Mouse (Mus musculus) hindbrain, embryonic 14.5 days (tissue): ENCODE results near the gene Igsf6. TPM values are rescaled to one million over a fixed set of nuclear protein-coding genes. Genes with fewer than 3 reads are reported as not detected.

Experiments used
- ATAC-seq: fragments of 200-750 bp; cut with Nextera tagmentation; 2 replicates; pipeline ENCODE4 v1.8.0; 2017; ENCODE audit warnings: moderate number of reproducible peaks, mild to moderate bottlenecking, moderate TSS enrichment, moderate library complexity; ENCODE audit not compliant: low FRiP score
- DNase-seq: peaks from one replicate; pipeline ENCODE4 v3.0.0-alpha.2; 2015; ENCODE audit warnings: low spot score
- H3K27ac ChIP-seq: fragments of 300-500 bp; sonication (generic); 2 replicates; pipeline ENCODE4 v1.5.1; 2014; ENCODE audit warnings: mild to moderate bottlenecking, moderate library complexity
- H3K27me3 ChIP-seq: fragments of 300-500 bp; sonication (generic); 2 replicates; pipeline ENCODE4 v1.6.1; 2014; ENCODE audit warnings: mild to moderate bottlenecking, low read length, mixed read lengths; ENCODE audit not compliant: control insufficient read depth, insufficient read depth
- H3K36me3 ChIP-seq: fragments of 300-500 bp; sonication (generic); replicated peaks from 2 replicates; pipeline ENCODE4 v1.6.1; 2014; ENCODE audit not compliant: control insufficient read depth, insufficient read depth
- H3K4me1 ChIP-seq: fragments of 300-500 bp; sonication (generic); replicated peaks from 2 replicates; pipeline ENCODE4 v1.6.1; 2014; ENCODE audit warnings: antibody characterized with exemption, low read length, mixed read lengths; ENCODE audit not compliant: control insufficient read depth, insufficient read depth
- H3K4me2 ChIP-seq: fragments of 300-500 bp; sonication (generic); replicated peaks from 2 replicates; pipeline ENCODE4 v1.6.1; 2014; ENCODE audit warnings: mild to moderate bottlenecking, moderate library complexity
- H3K4me3 ChIP-seq: fragments of 300-500 bp; sonication (generic); replicated peaks from 2 replicates; pipeline ENCODE4 v1.5.1; 2014; ENCODE audit warnings: mild to moderate bottlenecking, low read length
- H3K9ac ChIP-seq: fragments of 300-500 bp; sonication (generic); 2 replicates; pipeline ENCODE4 v1.6.1; 2014
- H3K9me3 ChIP-seq: fragments of 300-500 bp; sonication (generic); 2 replicates; pipeline ENCODE4 v1.6.1; 2016; ENCODE audit warnings: low read length; ENCODE audit not compliant: control insufficient read depth
- WGBS: fragments of 180-500 bp; shearing (Covaris S2); extraction: QIAGEN DNeasy Blood & Tissue Kit; methylation state at CpG from one replicate; pipeline ENCODE4 v1.1.7; 2014; 5-methylcytosine and 5-hydroxymethylcytosine counted together
- polyA plus RNA-seq: library from polyadenylated mRNA; unstranded; fragments of >200 nt; fragmentation: Nextera tagmentation; extraction: Ambion mirVana; gene quantifications from 2 replicates; pipeline ENCODE4 v1.2.1, GENCODE M21; 2014

The Igsf6 gene
- polyA plus RNA-seq, 1 experiment from 2014 or later = 1.5 TPM

DNA sequence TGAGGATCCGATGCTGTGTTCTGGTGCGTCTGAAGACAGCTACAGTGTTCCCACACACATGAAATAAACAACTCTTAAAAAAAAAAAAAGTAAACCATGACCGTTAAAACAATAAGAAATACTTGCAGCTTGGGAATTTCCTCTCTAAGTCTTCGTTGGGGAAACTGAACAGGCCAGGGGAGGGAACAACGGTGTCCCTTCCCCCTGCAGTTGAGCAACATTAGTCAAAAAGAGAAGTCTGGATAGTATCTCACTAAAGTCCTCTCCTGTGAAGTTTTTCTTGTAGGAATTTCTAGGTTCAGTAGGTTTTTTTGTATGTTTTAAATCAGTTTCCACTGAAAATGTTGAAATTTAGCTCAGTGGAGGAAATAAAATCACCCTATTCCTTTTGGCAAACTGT, 1.9 kb downstream of the Igsf6 start:
- Histone ChIP-seq H3K9me3 (no peaks in the 10 kb centered on the region), H3K4me3 (no peak overlapping the region), H3K27ac (no peak overlapping the region), H3K4me1 (no peaks in the 10 kb centered on the region), H3K9ac (no peak overlapping the region), H3K27me3 (no peaks in the 10 kb centered on the region), H3K36me3 (peaks cover 62% of the 10 kb centered on the region), H3K4me2 (no peak overlapping the region)
- no peak for ATAC-seq
- DNase-seq = no peak
- WGBS = 88% methylated on average over 5 of the region's 5 CpGs

- H3K4me3 ChIP-seq = no peak overlapping the region
- WGBS = 91% methylated on average over 4 of the region's 4 CpGs
- DNase-seq (no peak), ATAC-seq (no peak)
- no peak overlapping the region for H3K4me2 ChIP-seq
- no peak overlapping the region for H3K9ac ChIP-seq
- no peaks in the 10 kb centered on the region for H3K9me3 ChIP-seq
- H3K27me3 ChIP-seq = no peaks in the 10 kb centered on the region
- H3K36me3 ChIP-seq = peaks cover 50% of the 10 kb centered on the region
- no peak overlapping the region for H3K27ac ChIP-seq
- no peaks in the 10 kb centered on the region for H3K4me1 ChIP-seq
Measured at GRCm38 (mm10) chr7:121071276-121071675, 3.1 kb downstream of the Igsf6 start.

DNA sequence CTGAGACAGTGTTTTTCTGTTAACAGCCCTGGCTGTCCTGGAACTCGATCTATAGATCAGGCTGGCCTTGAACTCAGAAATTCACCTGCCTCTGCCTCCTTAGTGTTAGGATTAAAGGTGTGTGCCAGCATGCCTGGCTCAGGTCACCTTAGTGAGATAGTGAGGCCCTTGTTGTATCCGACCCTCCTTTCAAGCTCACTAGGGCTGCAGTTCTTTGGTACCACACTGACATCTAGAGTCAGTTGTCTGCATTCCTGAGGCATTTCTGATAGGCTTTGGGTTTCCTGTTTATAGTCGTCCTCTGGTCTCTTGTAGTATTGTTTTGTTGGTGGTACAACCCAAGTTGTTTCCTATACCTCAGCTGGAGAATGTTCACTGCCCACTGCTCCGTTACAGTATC, 10.1 kb downstream of the Igsf6 start:
- no peak overlapping the region for H3K9ac ChIP-seq
- no peaks in the 10 kb centered on the region for H3K4me1 ChIP-seq
- H3K27ac ChIP-seq = no peak overlapping the region
- H3K9me3 ChIP-seq = no peaks in the 10 kb centered on the region
- H3K4me3 ChIP-seq = no peak overlapping the region
- no peaks in the 10 kb centered on the region for H3K27me3 ChIP-seq
- peaks cover 26% of the 10 kb centered on the region; the same call in 1 of the 2 replicates for H3K36me3 ChIP-seq
- H3K4me2 ChIP-seq = no peak overlapping the region
- WGBS = 76% methylated on average over 4 of the region's 4 CpGs
- ATAC-seq = no peak
- peak; percentile 62 for DNase-seq

DNA sequence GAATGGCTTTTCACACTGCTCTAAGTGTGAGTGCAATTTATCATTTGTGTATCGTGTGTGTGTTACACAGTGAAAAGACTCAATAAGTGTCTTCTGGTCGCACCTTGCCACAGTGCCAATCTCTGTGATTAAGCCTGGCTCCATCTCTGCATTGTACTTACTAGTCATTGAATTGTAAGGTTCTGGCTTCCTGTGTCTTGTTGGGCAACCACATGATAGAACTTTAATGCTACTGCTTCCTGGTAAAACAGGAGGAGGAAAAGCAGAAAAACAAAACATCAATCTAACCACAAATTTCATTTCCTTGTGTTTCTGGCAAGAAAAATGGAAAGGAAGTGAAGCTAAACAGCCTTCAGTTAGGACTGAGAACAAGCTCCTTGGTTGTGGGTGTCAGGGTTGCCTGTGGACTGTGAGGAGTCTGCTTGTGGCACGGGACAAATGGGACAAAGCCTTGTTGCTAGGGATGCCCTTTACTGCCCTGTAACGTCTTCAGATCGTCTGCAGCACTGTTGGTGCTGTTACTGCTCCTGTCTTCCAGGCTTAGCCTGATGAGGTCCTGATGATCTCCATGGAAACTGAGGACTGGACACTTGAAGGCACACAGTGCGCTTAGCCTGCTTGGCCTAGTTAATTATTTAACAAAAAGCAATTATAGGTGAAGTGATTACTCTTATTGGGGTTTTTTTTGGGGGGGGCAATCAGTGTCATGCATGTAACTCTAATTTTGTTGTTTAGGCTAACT, 14.7 kb downstream of the Igsf6 start:
- H3K27ac ChIP-seq = no peak overlapping the region
- no peak overlapping the region for H3K9ac ChIP-seq
- no peak overlapping the region for H3K4me3 ChIP-seq
- H3K4me1 ChIP-seq = no peaks in the 10 kb centered on the region
- H3K36me3 ChIP-seq = peaks cover 55% of the 10 kb centered on the region
- no peaks in the 10 kb centered on the region for H3K9me3 ChIP-seq
- ATAC-seq (no peak), DNase-seq (no peak)
- 55% methylated on average over 6 of the region's 6 CpGs for WGBS
- no peaks in the 10 kb centered on the region for H3K27me3 ChIP-seq
- H3K4me2 ChIP-seq = no peak overlapping the region

DNA sequence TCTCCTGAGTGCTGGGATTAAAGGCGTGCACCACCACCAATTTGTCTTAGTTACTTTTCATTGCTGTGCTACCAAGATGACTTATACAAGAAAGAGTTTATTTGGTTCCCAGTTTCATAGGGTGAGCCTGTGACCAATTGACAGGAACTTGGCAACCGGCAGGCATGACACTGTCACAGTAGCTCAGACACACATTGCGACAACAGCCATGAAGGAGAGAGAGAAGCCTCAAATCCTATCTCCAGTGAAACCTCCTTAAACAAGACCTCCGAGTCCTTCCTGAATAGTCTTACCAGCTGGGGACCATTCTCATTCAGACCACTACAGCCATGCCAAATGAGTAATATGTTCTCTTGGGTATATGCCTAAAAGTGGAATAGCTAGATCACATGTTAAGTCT, 21.3 kb downstream of the Igsf6 start:
- DNase-seq = no peak

GRCm38 (mm10) chr7:121047624-121048023, 26.7 kb downstream of the Igsf6 start:
- ATAC-seq (no peak), DNase-seq (no peak)
- Histone ChIP-seq H3K4me1 (0 out of 2 replicates have a peak, but pooled peaks cover 3% of the 10 kb centered on the region), H3K4me3 (no peak overlapping the region), H3K4me2 (no peak overlapping the region), H3K27me3 (no peaks in the 10 kb centered on the region), H3K9ac (no peak overlapping the region), H3K36me3 (peaks cover 32% of the 10 kb centered on the region), H3K27ac (no peak overlapping the region), H3K9me3 (no peaks in the 10 kb centered on the region)
- 93% methylated on average over 2 of the region's 2 CpGs for WGBS

More for the DNA sequence above, 21.3 kb downstream of the Igsf6 start:
- H3K4me3 ChIP-seq = no peak overlapping the region
- no peak overlapping the region for H3K9ac ChIP-seq
- no peak overlapping the region for H3K4me2 ChIP-seq
- H3K27ac ChIP-seq = no peak overlapping the region
- 83% methylated on average over 4 of the region's 4 CpGs for WGBS
- H3K9me3 ChIP-seq = no peaks in the 10 kb centered on the region
- ATAC-seq = no peak
- no peaks in the 10 kb centered on the region for H3K27me3 ChIP-seq
- peaks cover 81% of the 10 kb centered on the region for H3K36me3 ChIP-seq
- H3K4me1 ChIP-seq = no peaks in the 10 kb centered on the region

DNA sequence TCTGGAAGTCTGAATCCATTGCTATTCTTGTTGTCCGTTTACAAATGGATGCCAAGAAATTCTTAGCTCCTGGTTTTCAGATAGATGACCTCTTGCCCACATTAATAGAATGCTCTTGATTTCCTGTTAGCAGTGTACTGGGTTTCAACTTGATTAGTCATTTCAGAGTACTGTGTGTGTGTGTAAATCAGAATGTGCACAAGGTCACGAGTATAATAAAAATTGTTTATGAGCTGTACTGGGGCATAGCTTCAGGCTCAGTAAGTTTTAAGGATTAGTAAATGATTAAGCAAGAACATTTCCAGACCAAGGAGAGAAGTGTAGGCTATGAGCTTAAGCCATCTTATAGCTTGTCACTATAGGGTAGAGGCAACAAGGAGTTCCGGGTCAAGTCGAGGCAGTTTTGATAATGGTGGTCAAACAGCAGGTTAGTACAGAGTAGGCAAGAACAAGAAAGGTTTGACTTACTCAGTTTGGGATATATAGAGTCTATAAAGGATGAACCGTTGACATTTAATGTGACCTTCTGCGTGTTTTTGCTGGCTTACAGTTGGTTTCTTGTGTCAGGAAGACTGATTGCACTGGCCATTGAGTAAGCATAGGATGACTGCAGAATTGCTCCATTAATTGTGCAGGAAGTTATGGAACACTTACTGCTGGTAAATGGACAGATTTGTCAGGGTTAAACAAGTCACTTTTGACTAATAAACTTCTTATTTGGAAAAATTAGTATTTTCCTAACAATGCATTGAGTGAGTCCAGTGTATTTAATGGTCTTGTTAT, 28.5 kb downstream of the Igsf6 start:
- no peak overlapping the region for H3K4me3 ChIP-seq
- no peak for ATAC-seq
- WGBS = 93% methylated on average over 6 of the region's 6 CpGs
- H3K4me2 ChIP-seq = no peak overlapping the region
- H3K4me1 ChIP-seq = peaks cover 3% of the 10 kb centered on the region; the same call in 1 of the 2 replicates
- H3K9me3 ChIP-seq = no peaks in the 10 kb centered on the region
- H3K9ac ChIP-seq = no peak overlapping the region
- DNase-seq = no peak
- no peak overlapping the region for H3K27ac ChIP-seq
- peaks cover 18% of the 10 kb centered on the region for H3K36me3 ChIP-seq
- H3K27me3 ChIP-seq = no peaks in the 10 kb centered on the region

GRCm38 (mm10) chr7:121044251-121044650, 30.1 kb downstream of the Igsf6 start:
- no peak for DNase-seq
- peaks cover 7% of the 10 kb centered on the region for H3K36me3 ChIP-seq
- H3K4me1 ChIP-seq = peaks cover 3% of the 10 kb centered on the region; the same call in 1 of the 2 replicates

DNA sequence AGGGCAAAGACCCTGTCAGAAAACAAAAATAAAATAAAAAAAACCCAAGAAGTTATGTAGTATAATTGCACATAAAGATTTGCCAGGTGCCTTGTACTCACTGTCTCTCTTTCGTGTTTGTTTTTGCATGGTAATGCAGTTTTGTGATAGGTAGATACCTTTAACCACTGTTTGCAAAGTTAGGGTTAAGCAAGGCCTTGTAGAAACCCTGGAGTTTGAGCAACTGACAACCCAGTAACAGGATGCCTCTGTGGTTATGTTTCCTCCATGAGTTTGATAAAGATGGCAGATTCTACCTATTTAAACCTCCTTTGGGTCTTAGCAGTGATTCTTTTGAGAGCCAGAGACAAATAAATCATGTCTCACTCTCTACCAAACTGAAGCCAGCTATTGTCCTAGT, 30.9 kb downstream of the Igsf6 start:
- H3K9ac ChIP-seq = no peak overlapping the region
- peaks cover 3% of the 10 kb centered on the region; the same call in 1 of the 2 replicates for H3K4me1 ChIP-seq
- no peaks in the 10 kb centered on the region for H3K9me3 ChIP-seq
- 95% methylated on average over 1 of the region's 1 CpGs for WGBS
- H3K27me3 ChIP-seq = no peaks in the 10 kb centered on the region
- no peak overlapping the region for H3K27ac ChIP-seq
- peaks cover 5% of the 10 kb centered on the region for H3K36me3 ChIP-seq
- no peak overlapping the region for H3K4me3 ChIP-seq
- DNase-seq = no peak
- H3K4me2 ChIP-seq = no peak overlapping the region
- ATAC-seq = no peak

More at GRCm38 (mm10) chr7:121044251-121044650, 30.1 kb downstream of the Igsf6 start:
- WGBS = 84% methylated on average over 1 of the region's 1 CpGs
- Histone ChIP-seq H3K27me3 (no peaks in the 10 kb centered on the region), H3K9ac (no peak overlapping the region), H3K4me2 (no peak overlapping the region), H3K4me3 (no peak overlapping the region), H3K9me3 (no peaks in the 10 kb centered on the region), H3K27ac (no peak overlapping the region)
- ATAC-seq = no peak
